Mouse (Mus musculus): ENCODE data around the gene Prrx1.

The Prrx1 gene

DNA sequence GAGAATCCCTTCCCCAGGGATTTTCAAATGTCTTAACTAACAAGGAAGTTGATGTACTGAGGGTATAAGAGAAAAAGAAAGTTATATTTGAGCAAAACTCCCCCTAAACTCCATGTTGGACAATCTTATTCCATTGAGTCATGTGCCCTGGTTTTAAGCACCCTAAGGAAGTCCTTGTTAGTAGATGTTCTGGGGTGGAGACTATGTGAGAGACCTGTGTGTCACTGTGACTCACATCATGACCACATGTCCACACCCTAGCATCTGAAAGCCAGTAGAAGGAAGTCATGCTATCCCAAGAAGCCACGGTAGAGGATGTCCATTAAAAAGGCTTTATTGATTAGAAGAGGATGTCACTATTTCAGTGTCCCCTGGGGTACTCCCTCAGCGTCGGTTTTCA is 40.4 kb downstream of the Prrx1 start:
- ATAC-seq (ENCODE audit: low TSS enrichment), result no peak

DNA sequence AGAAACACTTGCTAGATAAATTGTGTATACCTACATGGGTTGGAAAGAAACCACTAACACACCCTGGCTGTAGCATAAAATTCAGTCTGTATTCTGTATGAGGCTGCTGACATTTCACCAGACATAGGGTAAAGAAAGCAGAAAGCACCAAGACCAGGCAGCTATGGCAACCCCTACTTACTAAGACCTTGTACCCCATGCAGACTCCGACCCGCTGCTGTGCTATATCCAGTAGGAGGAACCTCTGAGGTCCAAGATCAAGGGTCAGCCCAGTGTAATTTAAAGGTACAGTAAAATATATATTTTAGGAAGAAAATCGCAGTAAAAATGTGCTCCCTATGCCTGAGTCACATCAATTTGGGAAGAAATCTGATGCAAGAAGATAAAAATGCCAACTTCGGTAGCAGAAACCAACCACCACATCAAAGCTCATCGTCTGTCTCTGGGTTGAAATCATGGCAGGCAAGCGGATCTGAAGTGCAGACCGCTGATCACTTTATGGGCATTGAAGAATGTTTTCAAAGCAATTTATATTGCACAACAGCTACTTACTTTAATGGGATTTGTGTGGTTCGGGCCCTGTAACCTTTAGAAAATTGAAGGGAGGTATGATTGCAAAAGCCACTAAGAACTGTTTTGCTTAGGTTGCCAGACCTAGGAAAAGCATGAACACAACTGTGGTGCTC is 46.5 kb downstream of the Prrx1 start:
- no peak for ATAC-seq (ENCODE audit: low TSS enrichment)

DNA sequence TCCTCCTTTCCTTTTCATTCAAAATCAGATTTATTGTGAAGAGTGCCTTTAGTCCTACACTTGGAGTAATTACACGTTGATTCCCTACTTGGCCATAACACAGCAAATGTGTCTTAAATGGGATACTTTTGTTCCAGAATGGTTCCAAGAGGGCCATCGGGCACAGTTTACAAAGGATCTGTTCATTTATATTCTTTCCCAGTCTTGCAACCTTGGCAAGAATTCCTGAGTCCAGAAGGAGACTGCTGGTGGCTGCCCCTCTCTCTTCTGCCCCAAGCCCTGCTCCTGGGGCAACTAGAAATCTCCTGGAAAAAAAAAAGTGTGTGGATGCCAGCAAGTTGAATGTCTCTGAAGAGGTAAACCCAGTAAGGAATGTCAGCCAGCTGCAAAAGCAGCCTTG is 56.2 kb downstream of the Prrx1 start:
- ATAC-seq (ENCODE audit: low TSS enrichment), result 0 out of 2 replicates have a peak, but pooled peaks have one; percentile 20

DNA sequence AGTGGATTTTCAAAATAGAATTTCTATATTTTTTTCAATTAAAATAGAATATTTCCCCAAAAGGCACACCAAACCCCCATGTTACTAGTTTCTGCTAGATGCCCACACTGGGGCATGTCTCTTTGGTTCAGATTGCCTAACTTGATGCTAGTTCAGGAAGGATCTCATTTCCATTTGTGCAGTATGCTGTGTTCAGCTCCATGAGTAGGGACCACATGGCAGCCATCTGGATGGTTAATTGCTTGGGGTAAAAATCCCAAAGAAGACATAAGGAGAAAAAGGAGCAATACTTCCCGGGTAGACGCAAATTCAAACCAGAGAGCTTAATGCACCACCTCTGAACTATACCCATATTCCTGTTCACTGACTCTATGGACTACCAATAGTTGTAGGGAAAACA is 57.6 kb downstream of the Prrx1 start:
- no peak for ATAC-seq (ENCODE audit: low TSS enrichment)

DNA sequence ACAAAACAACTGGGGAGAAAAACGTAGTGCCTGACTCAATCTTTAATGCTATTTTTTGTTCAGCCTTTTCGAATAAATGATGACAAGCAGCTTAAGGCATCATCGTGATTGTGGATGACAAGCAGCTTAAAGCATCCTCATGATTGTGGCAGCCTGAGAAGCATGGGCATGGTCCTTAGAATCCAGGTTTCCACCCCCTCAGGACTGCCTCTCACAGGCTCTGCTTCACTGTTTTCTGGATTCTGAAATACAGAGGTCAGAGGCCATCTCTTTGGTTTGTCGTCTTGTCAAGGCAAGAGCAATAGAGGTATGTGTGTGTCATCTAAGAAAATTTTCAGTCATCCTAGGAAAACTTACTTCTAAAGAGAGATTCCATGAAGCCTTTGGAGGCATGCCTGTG is 60.7 kb downstream of the Prrx1 start:
- ATAC-seq (ENCODE audit: low TSS enrichment), result no peak

DNA sequence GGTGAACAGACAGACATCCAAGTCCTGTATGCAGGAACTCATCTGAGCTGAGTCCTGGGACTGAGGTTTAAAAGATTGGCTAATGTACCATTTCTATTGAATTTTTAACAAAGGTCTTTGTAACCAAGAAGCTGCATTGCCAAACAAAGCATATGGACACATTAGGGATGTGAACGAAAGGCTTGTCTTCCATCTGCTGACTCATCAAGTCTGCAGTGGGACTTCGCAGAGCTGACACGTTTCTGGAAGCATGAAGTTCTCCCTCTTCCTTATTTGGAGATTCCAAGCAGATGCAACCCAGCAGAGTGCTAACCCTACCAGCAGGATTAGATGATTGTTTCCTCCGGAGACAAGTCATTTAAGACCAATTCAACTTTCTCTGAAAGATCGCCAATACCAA is 61.2 kb downstream of the Prrx1 start:
- ATAC-seq (ENCODE audit: low TSS enrichment), result peak; percentile 83

DNA sequence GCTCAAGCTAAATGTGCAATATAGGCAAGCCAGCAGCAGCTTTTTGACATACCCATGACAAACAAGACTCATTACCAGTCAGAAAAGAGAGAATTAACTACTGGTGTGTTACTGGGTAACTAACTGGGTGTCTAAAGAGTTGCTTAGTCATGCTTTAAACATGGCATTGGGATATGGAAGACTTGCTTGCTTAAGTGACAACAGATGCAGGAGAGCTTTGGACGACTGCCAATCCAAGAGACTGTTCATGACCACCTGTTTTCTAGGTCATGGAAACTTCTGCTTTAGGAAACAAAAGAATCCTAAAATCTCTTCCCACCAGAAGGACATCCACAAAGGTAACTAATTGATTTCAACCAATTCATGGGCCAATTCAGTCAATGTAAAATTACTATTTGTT is 61.7 kb downstream of the Prrx1 start:
- ATAC-seq (ENCODE audit: low TSS enrichment), result 0 out of 2 replicates have a peak, but pooled peaks have one; percentile 38

DNA sequence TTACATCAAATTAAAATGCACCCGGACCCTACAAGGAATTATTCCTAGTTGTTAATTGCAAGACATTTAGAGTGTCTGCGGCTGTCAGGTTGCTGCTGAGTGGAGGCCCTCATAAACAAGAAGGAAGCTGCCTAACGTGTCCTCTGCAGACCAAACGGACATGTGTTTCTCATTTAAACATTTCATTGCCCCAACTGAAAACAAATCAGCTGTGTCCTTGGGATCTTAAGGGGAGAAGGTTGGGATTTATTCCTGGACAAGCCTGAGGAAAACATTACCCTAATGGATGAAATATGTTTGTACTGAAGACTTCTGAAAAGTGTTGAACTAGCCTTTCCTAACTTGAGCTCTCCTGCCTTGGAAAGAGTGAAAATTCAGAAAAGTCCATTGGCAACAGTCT is 74.6 kb downstream of the Prrx1 start:
- ATAC-seq (ENCODE audit: low TSS enrichment), result no peak

DNA sequence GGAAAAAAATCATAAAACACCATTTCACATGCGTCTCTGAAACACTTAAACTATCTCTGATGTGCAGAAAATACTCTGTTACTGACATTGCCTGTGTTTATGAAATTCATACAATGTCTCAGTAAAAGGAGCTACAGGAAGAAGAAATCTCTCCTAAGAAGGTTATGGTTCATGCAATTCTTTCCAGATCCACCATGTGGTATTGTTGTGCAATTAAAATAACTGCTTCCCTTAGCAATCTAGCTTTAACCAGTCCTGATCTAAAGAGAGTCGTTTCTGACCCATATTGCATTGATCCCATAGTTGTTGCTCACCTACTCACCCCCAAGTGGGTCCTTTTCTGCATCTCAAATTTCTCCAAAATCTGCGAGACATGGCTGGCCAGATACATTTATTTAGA is 82.3 kb downstream of the Prrx1 start:
- ATAC-seq (ENCODE audit: low TSS enrichment), result peak; percentile 72; the same call in 1 of the 2 replicates

DNA sequence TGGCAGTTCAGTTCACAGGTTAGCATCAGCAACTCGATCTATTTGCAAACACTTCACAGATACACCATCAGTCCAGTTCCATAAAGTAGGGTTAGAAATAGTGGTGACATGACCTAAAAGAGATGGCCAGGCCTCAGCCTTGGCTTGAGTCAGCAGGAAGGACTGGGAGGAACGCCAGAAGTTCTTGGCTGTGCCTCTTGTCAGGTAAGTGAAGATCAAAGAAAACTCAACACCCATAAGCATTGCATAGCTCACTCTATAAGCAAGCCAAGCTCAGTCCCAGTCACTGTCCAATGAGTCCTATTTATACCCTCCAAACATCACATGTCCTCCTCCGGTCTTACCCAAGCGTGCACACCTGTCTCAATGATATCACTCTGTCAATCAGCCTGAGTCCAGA is 87.2 kb downstream of the Prrx1 start:
- no peak for ATAC-seq (ENCODE audit: low TSS enrichment)

DNA sequence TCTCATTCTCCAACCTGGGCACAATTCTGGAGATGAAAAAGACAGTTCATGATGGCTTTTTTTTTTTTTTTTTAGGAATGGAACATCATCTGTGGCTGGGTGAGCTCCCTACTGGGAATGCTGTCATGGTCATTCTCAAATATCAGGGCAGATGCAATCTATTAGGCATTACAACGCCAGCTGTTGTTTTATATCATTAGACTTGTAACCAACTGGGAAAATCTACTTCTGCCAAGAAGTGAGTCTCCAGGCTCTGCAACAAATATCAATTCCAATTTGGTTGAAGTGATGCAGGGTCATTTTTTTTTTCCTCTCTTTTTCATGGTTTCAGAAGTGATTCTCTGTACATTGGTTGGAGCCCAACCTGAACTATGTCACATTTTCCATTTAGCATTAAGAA is 91.7 kb downstream of the Prrx1 start:
- no peak for ATAC-seq (ENCODE audit: low TSS enrichment)

DNA sequence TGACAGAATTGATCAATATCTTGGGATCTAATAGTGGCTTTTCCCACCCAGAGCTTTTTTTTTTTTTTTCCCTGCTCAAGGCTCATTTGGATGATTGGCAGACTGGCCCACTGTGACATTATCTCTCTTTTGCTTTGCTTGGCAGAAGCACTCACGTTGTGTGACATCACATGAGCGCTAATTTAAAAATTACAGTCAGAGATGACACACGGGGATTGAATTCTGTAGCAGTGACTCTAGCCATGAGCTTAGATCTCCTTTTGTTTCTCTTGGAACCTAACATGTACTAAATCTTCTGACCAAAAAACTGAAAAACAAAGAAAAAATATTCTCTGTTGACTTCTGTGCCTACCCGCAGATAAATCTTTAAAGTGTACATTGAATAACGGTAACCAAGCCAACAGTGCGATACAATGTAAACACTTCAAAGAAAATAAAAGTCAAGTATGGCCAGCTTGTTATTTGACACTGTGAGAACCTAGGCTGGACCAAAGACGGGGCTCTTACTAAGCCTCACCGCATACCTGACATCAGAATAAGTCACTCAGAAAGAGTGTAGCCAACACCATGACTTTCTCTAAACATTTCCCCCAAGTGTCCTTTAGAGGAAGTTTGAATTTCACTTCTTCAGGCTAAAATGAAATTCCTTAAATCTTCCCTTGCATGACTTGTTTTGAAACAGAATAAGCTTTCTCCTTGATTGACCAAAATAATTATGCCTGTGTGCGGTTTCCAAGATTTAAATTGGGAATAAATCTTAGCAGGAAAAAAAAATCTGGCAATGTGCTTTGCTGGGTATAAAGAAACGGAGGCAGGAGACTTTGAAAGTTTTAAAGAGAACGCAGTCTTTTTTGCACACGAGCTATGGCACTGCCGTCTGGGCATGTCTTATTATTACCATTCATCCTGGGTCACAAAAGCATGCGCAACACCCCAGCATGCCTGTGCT is 104.3 kb downstream of the Prrx1 start:
- ATAC-seq (ENCODE audit: low TSS enrichment), result peak; percentile 55

DNA sequence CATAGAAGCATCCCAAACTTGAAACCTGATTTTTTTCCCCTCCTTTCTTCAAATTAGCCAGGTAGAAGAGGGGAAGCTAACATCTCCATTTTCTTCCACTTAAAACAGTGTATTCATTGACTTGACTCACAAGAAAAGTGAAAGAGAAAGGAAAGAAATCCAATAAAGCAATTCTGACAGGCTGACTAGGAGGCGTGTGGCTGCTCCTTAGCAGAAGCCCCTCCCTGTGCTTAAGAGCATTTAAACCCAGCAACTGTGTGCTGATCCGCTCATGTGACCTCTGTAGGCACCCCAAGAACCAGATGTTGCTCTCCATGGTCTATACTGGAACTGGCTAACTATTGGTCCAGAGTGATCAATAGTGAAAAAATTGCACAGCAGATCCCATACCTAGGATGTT is 114.7 kb downstream of the Prrx1 start:
- no peak for ATAC-seq (ENCODE audit: low TSS enrichment)

DNA sequence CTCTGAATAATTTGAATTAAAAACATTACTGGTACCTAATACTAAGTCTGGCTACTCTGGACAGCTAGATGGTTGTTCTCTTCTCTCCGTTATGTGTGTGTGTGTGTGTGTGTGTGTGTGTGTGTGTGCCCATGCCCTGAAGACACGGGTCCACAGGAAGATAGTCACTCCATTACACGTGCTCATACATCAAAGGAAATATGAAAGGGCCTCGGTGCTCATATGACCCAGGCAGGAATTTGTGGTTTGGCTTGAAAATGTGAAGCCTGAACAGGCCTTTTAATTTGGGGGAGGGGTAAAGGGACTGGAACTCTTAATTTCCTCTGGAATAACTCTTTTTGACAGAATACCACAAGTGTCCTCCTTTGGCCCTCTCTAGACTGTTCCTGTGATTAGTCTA is 115.5 kb downstream of the Prrx1 start:
- no peak for ATAC-seq (ENCODE audit: low TSS enrichment)
